Mouse (Mus musculus) heart, postnatal 0 days (tissue): ENCODE results near the gene Dlst. TPM values are rescaled to one million over a fixed set of nuclear protein-coding genes. Genes with fewer than 3 reads are reported as not detected.

Source experiments
- ATAC-seq: fragments of 200-750 bp; cut with Nextera tagmentation; 2 replicates; pipeline ENCODE4 v1.8.0; 2017; ENCODE audit warnings: low read depth, moderate number of reproducible peaks, moderate library complexity; ENCODE audit not compliant: insufficient read depth
- DNase-seq: peaks from one replicate; pipeline ENCODE4 v3.0.0-alpha.2; 2016; ENCODE audit warnings: low spot score
- H3K27ac ChIP-seq: fragments of 300-500 bp; sonication (generic); 2 replicates; pipeline ENCODE4 v1.5.1; 2014; ENCODE audit warnings: low read depth, mild to moderate bottlenecking
- H3K27me3 ChIP-seq: fragments of 300-500 bp; sonication (generic); 2 replicates; pipeline ENCODE4 v1.6.1; 2014; ENCODE audit warnings: low read length, mixed read lengths; ENCODE audit not compliant: control insufficient read depth, insufficient read depth
- H3K36me3 ChIP-seq: fragments of 300-500 bp; sonication (generic); replicated peaks from 2 replicates; pipeline ENCODE4 v1.6.1; 2014; ENCODE audit warnings: low read length, mixed read lengths; ENCODE audit not compliant: control insufficient read depth, insufficient read depth
- H3K4me1 ChIP-seq: fragments of 300-500 bp; sonication (generic); 2 replicates; pipeline ENCODE4 v1.6.1; 2014; ENCODE audit warnings: antibody characterized with exemption; ENCODE audit not compliant: control insufficient read depth, insufficient read depth
- H3K4me2 ChIP-seq: fragments of 300-500 bp; sonication (generic); 2 replicates; pipeline ENCODE4 v1.6.1; 2014; ENCODE audit warnings: low read depth, mild to moderate bottlenecking, low read length, moderate library complexity
- H3K4me3 ChIP-seq: fragments of 300-500 bp; sonication (generic); 2 replicates; pipeline ENCODE4 v1.5.1; 2014; ENCODE audit warnings: low read depth, low read length
- H3K9ac ChIP-seq: fragments of 300-500 bp; sonication (generic); replicated peaks from 2 replicates; pipeline ENCODE4 v1.6.1; 2014; ENCODE audit warnings: low read depth, low read length, mixed read lengths
- H3K9me3 ChIP-seq: fragments of 300-500 bp; sonication (generic); replicated peaks from 2 replicates; pipeline ENCODE4 v1.6.1; 2016; ENCODE audit warnings: low read length; ENCODE audit not compliant: control insufficient read depth
- CTCF ChIP-seq: IDR thresholded peaks from 2 replicates; pipeline ENCODE4 v1.5.1; 2016; ENCODE audit warnings: antibody characterized with exemption, control low read depth, low read depth
- EP300 ChIP-seq: IDR thresholded peaks from 2 replicates; pipeline ENCODE4 v1.6.1; 2016; ENCODE audit warnings: antibody characterized with exemption, low read depth
- WGBS: fragments of 180-500 bp; shearing (Covaris S2); extraction: QIAGEN DNeasy Blood & Tissue Kit; methylation state at CpG from one replicate; pipeline ENCODE4 v1.1.7; 2014; 5-methylcytosine and 5-hydroxymethylcytosine counted together
- polyA plus RNA-seq: library from polyadenylated mRNA; unstranded; fragments of >200 nt; fragmentation: Nextera tagmentation; extraction: Ambion mirVana; gene quantifications from 2 replicates; pipeline ENCODE4 v1.2.1, GENCODE M21; 2015
- total RNA-seq: library from RNA; depleted of rRNA; stranded (reverse); fragments of >200 nt; gene quantifications from 2 replicates; pipeline ENCODE4 v1.2.3, GENCODE M21; 2014; ENCODE audit warnings: low replicate concordance

The Dlst gene
- total and polyA plus RNA-seq, 2 experiments from 2014 or later: 269 to 341 TPM

- H3K4me3 ChIP-seq: no peak overlapping the region
- WGBS: 83% methylated on average over 9 of the region's 9 CpGs
- ATAC-seq (no peak), DNase-seq (no peak)
- no peak overlapping the region for H3K4me2 ChIP-seq
- H3K9me3 ChIP-seq: no peaks in the 10 kb centered on the region
- H3K27ac ChIP-seq: no peak overlapping the region
- H3K9ac ChIP-seq: no peak overlapping the region
- no peaks in the 10 kb centered on the region for H3K36me3 ChIP-seq
- no peaks in the 10 kb centered on the region for H3K27me3 ChIP-seq
- H3K4me1 ChIP-seq: peaks cover 12% of the 10 kb centered on the region; the same call in 1 of the 2 replicates
- TF ChIP-seq EP300: no peak
- TF ChIP-seq CTCF: no peak
Measured at GRCm38 (mm10) chr12:85166631-85167030, 56.0 kb downstream of the Dlst start.

- Histone ChIP-seq H3K4me2 (peak overlapping the region; percentile 8; the same call in 1 of the 2 replicates), H3K4me3 (no peak overlapping the region), H3K9me3 (no peaks in the 10 kb centered on the region), H3K4me1 (peaks cover 12% of the 10 kb centered on the region; the same call in 1 of the 2 replicates), H3K36me3 (no peaks in the 10 kb centered on the region), H3K9ac (no peak overlapping the region), H3K27ac (no peak overlapping the region), H3K27me3 (no peaks in the 10 kb centered on the region)
- TF ChIP-seq CTCF: peak; percentile 94
- TF ChIP-seq EP300: no peak
- DNase-seq (peak; percentile 75), ATAC-seq (peak; percentile 70)
- WGBS: 29% methylated on average over 27 of the region's 27 CpGs
Measured at GRCm38 (mm10) chr12:85169117-85169858, 58.7 kb downstream of the Dlst start.

- no peak for TF ChIP-seq CTCF
- no peak for TF ChIP-seq EP300
- Histone ChIP-seq H3K9me3 (no peaks in the 10 kb centered on the region), H3K4me2 (0 out of 2 replicates have a peak overlapping the region, but pooled peaks have one; percentile 8), H3K27ac (no peak overlapping the region), H3K4me1 (peaks cover 12% of the 10 kb centered on the region; the same call in 1 of the 2 replicates), H3K36me3 (no peaks in the 10 kb centered on the region), H3K27me3 (no peaks in the 10 kb centered on the region), H3K4me3 (no peak overlapping the region), H3K9ac (no peak overlapping the region)
- ATAC-seq (no peak), DNase-seq (no peak)
- WGBS: 62% methylated on average over 3 of the region's 3 CpGs
Measured at GRCm38 (mm10) chr12:85169877-85170276, 59.2 kb downstream of the Dlst start.

- 52% methylated on average over 10 of the region's 11 CpGs for WGBS
Measured at GRCm38 (mm10) chr12:85170284-85170947, 59.8 kb downstream of the Dlst start.

GRCm38 (mm10) chr12:85170948-85171307, 60.3 kb downstream of the Dlst start:
- WGBS: 70% methylated on average over 3 of the region's 3 CpGs
- TF ChIP-seq EP300 (no peak), CTCF (no peak)
- DNase-seq (no peak), ATAC-seq (no peak)
- Histone ChIP-seq H3K9ac (no peak overlapping the region), H3K27ac (no peak overlapping the region), H3K4me3 (no peak overlapping the region), H3K4me2 (no peak overlapping the region), H3K27me3 (no peaks in the 10 kb centered on the region), H3K4me1 (peaks cover 22% of the 10 kb centered on the region), H3K36me3 (no peaks in the 10 kb centered on the region), H3K9me3 (no peaks in the 10 kb centered on the region)

More at GRCm38 (mm10) chr12:85170284-85170947, 59.8 kb downstream of the Dlst start:
- no peak for DNase-seq
- no peaks in the 10 kb centered on the region for H3K36me3 ChIP-seq
- H3K4me1 ChIP-seq: peaks cover 17% of the 10 kb centered on the region
- H3K27me3 ChIP-seq: no peaks in the 10 kb centered on the region
- H3K4me2 ChIP-seq: no peak overlapping the region
- 0 out of 2 replicates have a peak, but pooled peaks have one; percentile 16 for ATAC-seq
- H3K9me3 ChIP-seq: no peaks in the 10 kb centered on the region
- TF ChIP-seq EP300: no peak
- no peak for TF ChIP-seq CTCF
- H3K27ac ChIP-seq: no peak overlapping the region
- H3K9ac ChIP-seq: no peak overlapping the region
- no peak overlapping the region for H3K4me3 ChIP-seq
